Mouse (Mus musculus) intestine, postnatal 0 days (tissue): ENCODE data around the gene Ptcd1. TPM values are rescaled to one million over a fixed set of nuclear protein-coding genes. Genes with fewer than 3 reads are reported as not detected.
A peak's percentile ranks its signal among the peaks of the same experiment; 100 is the strongest.
"Not testable (repeated sequence)": the region's sequence is repeated elsewhere in the genome, so short reads cannot be mapped to it uniquely, and the experiment has no call there.

ENCODE experiments used
- ATAC-seq: fragments of 200-750 bp; cut with Nextera tagmentation; 2 replicates; pipeline ENCODE4 v1.8.0; 2017; ENCODE audit warnings: mild to moderate bottlenecking, moderate TSS enrichment, moderate library complexity
- H3K27ac ChIP-seq: fragments of 300-500 bp; sonication (generic); 2 replicates; pipeline ENCODE4 v1.5.1; 2014; ENCODE audit warnings: mild to moderate bottlenecking, low read depth, low read length, moderate library complexity
- H3K27me3 ChIP-seq: fragments of 300-500 bp; sonication (generic); replicated peaks from 2 replicates; pipeline ENCODE4 v1.6.1; 2014; ENCODE audit warnings: low read length, mixed read lengths; ENCODE audit not compliant: control insufficient read depth, insufficient read depth
- H3K36me3 ChIP-seq: fragments of 300-500 bp; sonication (generic); 2 replicates; pipeline ENCODE4 v1.6.1; 2014; ENCODE audit warnings: mild to moderate bottlenecking, moderate library complexity; ENCODE audit not compliant: control insufficient read depth, insufficient read depth
- H3K4me1 ChIP-seq: fragments of 300-500 bp; sonication (generic); replicated peaks from 2 replicates; pipeline ENCODE4 v1.6.1; 2014; ENCODE audit warnings: antibody characterized with exemption, low read length, mixed read lengths; ENCODE audit not compliant: control insufficient read depth, insufficient read depth
- H3K4me2 ChIP-seq: fragments of 300-500 bp; sonication (generic); replicated peaks from 2 replicates; pipeline ENCODE4 v1.6.1; 2014; ENCODE audit warnings: low read depth, mild to moderate bottlenecking, moderate library complexity
- H3K4me3 ChIP-seq: fragments of 300-500 bp; sonication (generic); 2 replicates; pipeline ENCODE4 v1.5.1; 2014; ENCODE audit warnings: low read depth, low read length
- H3K9ac ChIP-seq: fragments of 300-500 bp; sonication (generic); 2 replicates; pipeline ENCODE4 v1.6.1; 2014; ENCODE audit warnings: mild to moderate bottlenecking, low read depth, low read length
- H3K9me3 ChIP-seq: fragments of 300-500 bp; sonication (generic); 2 replicates; pipeline ENCODE4 v1.6.1; 2016; ENCODE audit warnings: mixed run types; ENCODE audit not compliant: control insufficient read depth
- CTCF ChIP-seq: sonication (generic); IDR thresholded peaks from 2 replicates; pipeline ENCODE4 v1.5.1; 2016; ENCODE audit warnings: low read depth, mild to moderate bottlenecking, control low read depth, antibody characterized with exemption, moderate library complexity
- WGBS: fragments of 180-500 bp; shearing (Covaris S2); extraction: QIAGEN DNeasy Blood & Tissue Kit; methylation state at CpG from one replicate; pipeline ENCODE4 v1.1.7; 2014; 5-methylcytosine and 5-hydroxymethylcytosine counted together
- polyA plus RNA-seq: library from polyadenylated mRNA; unstranded; fragments of >200 nt; fragmentation: Nextera tagmentation; extraction: Ambion mirVana; gene quantifications from 2 replicates; pipeline ENCODE4 v1.2.1, GENCODE M21; 2015

The Ptcd1 gene
- polyA plus RNA-seq, 1 experiment from 2014 or later: 9.3 TPM

- no peak for TF ChIP-seq CTCF
- Histone ChIP-seq H3K9me3 (no peaks in the 10 kb centered on the region), H3K4me2 (no peak overlapping the region), H3K27ac (peak overlapping the region; percentile 50), H3K4me3 (no peak overlapping the region), H3K36me3 (peaks cover 95% of the 10 kb centered on the region), H3K9ac (no peak overlapping the region), H3K27me3 (no peaks in the 10 kb centered on the region), H3K4me1 (no peaks in the 10 kb centered on the region)
- 83% methylated on average over 11 of the region's 11 CpGs for WGBS
- ATAC-seq: no peak
Measured at GRCm38 (mm10) chr5:145130191-145130590, 36.7 kb downstream of the Ptcd1 start.

DNA sequence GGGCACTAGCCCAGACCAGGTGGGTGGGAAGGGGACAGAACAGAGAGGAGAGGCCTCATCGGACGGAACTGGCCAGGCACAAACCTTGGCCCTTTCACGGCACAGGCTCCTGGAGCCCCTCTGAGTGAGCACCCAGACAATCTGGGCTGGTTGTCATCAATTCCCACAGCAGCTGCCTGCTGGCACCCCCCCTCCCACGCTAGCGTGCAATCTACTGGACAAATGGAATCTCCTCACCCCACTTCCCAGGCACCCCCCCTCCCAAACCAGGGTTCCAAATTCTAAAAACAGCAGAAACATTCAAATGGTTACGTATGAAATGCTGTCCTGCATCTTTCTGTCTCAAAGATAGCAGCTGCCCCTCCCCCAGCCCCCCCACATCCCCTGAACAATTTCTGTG is 37.1 kb downstream of the Ptcd1 start:
- not testable (repeated sequence) for H3K4me1 ChIP-seq, H3K9me3 ChIP-seq, ATAC-seq, H3K9ac ChIP-seq, H3K4me3 ChIP-seq, H3K27ac ChIP-seq, H3K27me3 ChIP-seq, H3K4me2 ChIP-seq
- WGBS: 90% methylated on average over 6 of the region's 6 CpGs
- peaks cover 95% of the 10 kb centered on the region for H3K36me3 ChIP-seq

GRCm38 (mm10) chr5:145129124-145129523 is 37.8 kb downstream of the Ptcd1 start:
- WGBS: 85% methylated on average over 4 of the region's 4 CpGs
- ATAC-seq: no peak
- Histone ChIP-seq H3K36me3 (peaks cover 95% of the 10 kb centered on the region), H3K27ac (no peak overlapping the region), H3K9me3 (no peaks in the 10 kb centered on the region), H3K27me3 (no peaks in the 10 kb centered on the region), H3K4me3 (no peak overlapping the region), H3K9ac (no peak overlapping the region), H3K4me1 (no peaks in the 10 kb centered on the region), H3K4me2 (no peak overlapping the region)
- TF ChIP-seq CTCF: no peak

DNA sequence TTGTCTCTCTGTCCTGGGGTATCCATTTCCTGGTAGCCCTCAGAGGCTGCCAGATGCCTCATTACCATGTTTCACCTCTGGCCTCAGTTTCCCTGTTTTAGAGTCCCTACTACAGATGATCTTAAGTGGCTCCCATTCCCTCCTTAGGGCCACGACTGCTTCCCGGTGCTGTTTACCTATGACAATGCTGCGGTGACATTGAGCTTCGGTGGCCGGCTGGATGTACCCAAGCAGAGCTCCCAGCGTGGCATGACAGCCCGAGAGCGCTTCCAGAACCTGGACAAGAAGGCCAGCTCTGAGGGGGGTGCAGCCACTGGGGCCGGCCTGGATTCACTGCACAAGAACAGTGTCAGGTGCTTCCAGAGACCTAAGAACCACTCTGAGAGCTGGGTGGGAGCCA is 40.3 kb downstream of the Ptcd1 start:
- H3K4me2 ChIP-seq: no peak overlapping the region
- no peaks in the 10 kb centered on the region for H3K4me1 ChIP-seq
- H3K27me3 ChIP-seq: no peaks in the 10 kb centered on the region
- H3K36me3 ChIP-seq: peaks cover 95% of the 10 kb centered on the region
- no peak overlapping the region for H3K27ac ChIP-seq
- no peak overlapping the region for H3K4me3 ChIP-seq
- no peaks in the 10 kb centered on the region for H3K9me3 ChIP-seq
- ATAC-seq: no peak
- TF ChIP-seq CTCF: no peak
- 90% methylated on average over 9 of the region's 9 CpGs for WGBS
- H3K9ac ChIP-seq: no peak overlapping the region

GRCm38 (mm10) chr5:145123396-145123795 is 43.5 kb downstream of the Ptcd1 start:
- no peak for TF ChIP-seq CTCF
- H3K9ac ChIP-seq: no peak overlapping the region
- H3K4me3 ChIP-seq: no peak overlapping the region
- H3K27me3 ChIP-seq: no peaks in the 10 kb centered on the region
- H3K4me1 ChIP-seq: no peaks in the 10 kb centered on the region
- WGBS: 94% methylated on average over 19 of the region's 19 CpGs
- no peak overlapping the region for H3K4me2 ChIP-seq
- no peaks in the 10 kb centered on the region for H3K9me3 ChIP-seq
- no peak overlapping the region for H3K27ac ChIP-seq
- H3K36me3 ChIP-seq: peaks cover 80% of the 10 kb centered on the region
- no peak for ATAC-seq

- 69% methylated on average over 7 of the region's 7 CpGs for WGBS
- Histone ChIP-seq H3K9ac (no peak overlapping the region), H3K36me3 (peaks cover 59% of the 10 kb centered on the region), H3K4me1 (peaks cover 6% of the 10 kb centered on the region; the same call in 1 of the 2 replicates), H3K27ac (no peak overlapping the region), H3K4me2 (no peak overlapping the region), H3K9me3 (no peaks in the 10 kb centered on the region), H3K4me3 (no peak overlapping the region), H3K27me3 (no peaks in the 10 kb centered on the region)
- ATAC-seq: no peak
- no peak for TF ChIP-seq CTCF
Measured at GRCm38 (mm10) chr5:145120921-145121320, 46.0 kb downstream of the Ptcd1 start.

GRCm38 (mm10) chr5:145119385-145119784 is 47.5 kb downstream of the Ptcd1 start:
- Histone ChIP-seq H3K27me3 (no peaks in the 10 kb centered on the region), H3K4me3 (no peak overlapping the region), H3K36me3 (peaks cover 44% of the 10 kb centered on the region), H3K4me1 (peaks cover 6% of the 10 kb centered on the region; the same call in 1 of the 2 replicates), H3K27ac (no peak overlapping the region), H3K9me3 (no peaks in the 10 kb centered on the region), H3K4me2 (no peak overlapping the region), H3K9ac (no peak overlapping the region)
- peak; percentile 69 for TF ChIP-seq CTCF
- ATAC-seq: no peak
- 89% methylated on average over 2 of the region's 2 CpGs for WGBS
